Mouse (Mus musculus): ENCODE results near the gene Wfdc2.

The Wfdc2 gene

GRCm38 (mm10) chr2:164562391-164563188 is at the start of gene Wfdc2:
Gene Wfdc2 (plus strand): TSS chr2:164562413.
- DNase-seq: peak; percentile 19 to 29

- no peak for DNase-seq
These were observed 48.8 kb upstream of the Wfdc2 start for GRCm38 (mm10) chr2:164513389-164513788.

GRCm38 (mm10) chr2:164514916-164515315 is 47.3 kb upstream of the Wfdc2 start:
- no peak for DNase-seq

- DNase-seq: no peak
These were observed 46.3 kb upstream of the Wfdc2 start for GRCm38 (mm10) chr2:164515897-164516296.

GRCm38 (mm10) chr2:164516592-164516991 is 45.6 kb upstream of the Wfdc2 start:
- DNase-seq: no peak

GRCm38 (mm10) chr2:164517485-164518221 is 44.6 kb upstream of the Wfdc2 start:
- peak; percentile 63 to 65 for DNase-seq

- peak in 1 of 2 experiments; percentile 32 for DNase-seq
These were observed 43.7 kb upstream of the Wfdc2 start for GRCm38 (mm10) chr2:164518266-164519170.

GRCm38 (mm10) chr2:164519171-164519526 is 43.1 kb upstream of the Wfdc2 start:
- DNase-seq: no peak

- DNase-seq: peak; percentile 60 to 62
These were observed 41.4 kb upstream of the Wfdc2 start for GRCm38 (mm10) chr2:164520782-164521181.

- DNase-seq: no peak
These were observed 40.4 kb upstream of the Wfdc2 start for GRCm38 (mm10) chr2:164521841-164522240.

GRCm38 (mm10) chr2:164522280-164522679 is 39.9 kb upstream of the Wfdc2 start:
- DNase-seq: no peak

- DNase-seq: peak; percentile 65 to 69
These were observed 38.9 kb upstream of the Wfdc2 start for GRCm38 (mm10) chr2:164523301-164523773.

- no peak for DNase-seq
These were observed 33.7 kb upstream of the Wfdc2 start for GRCm38 (mm10) chr2:164528557-164528956.

GRCm38 (mm10) chr2:164531169-164531568 is 31.0 kb upstream of the Wfdc2 start:
- DNase-seq: peak; percentile 87 to 91

- DNase-seq: no peak
These were observed 27.9 kb upstream of the Wfdc2 start for GRCm38 (mm10) chr2:164534315-164534714.

GRCm38 (mm10) chr2:164537003-164537402 is 25.2 kb upstream of the Wfdc2 start:
- DNase-seq: no peak

- DNase-seq: peak; percentile 37 to 47
These were observed 21.4 kb upstream of the Wfdc2 start for GRCm38 (mm10) chr2:164540652-164541427.

- no peak for DNase-seq
These were observed 20.1 kb upstream of the Wfdc2 start for GRCm38 (mm10) chr2:164542132-164542531.

- no peak for DNase-seq
These were observed 19.6 kb upstream of the Wfdc2 start for GRCm38 (mm10) chr2:164542598-164542997.

GRCm38 (mm10) chr2:164543745-164544144 is 18.5 kb upstream of the Wfdc2 start:
- DNase-seq: no peak

- DNase-seq: no peak
These were observed 17.6 kb upstream of the Wfdc2 start for GRCm38 (mm10) chr2:164544454-164545097.

Measured in cerebellum, postnatal 10 days (tissue).